Mouse (Mus musculus) MEL (cell line): ENCODE results near the gene Lrrc3c. TPM values are rescaled to one million over a fixed set of nuclear protein-coding genes. Genes with fewer than 3 reads are reported as not detected.

Source experiments
- DNase-seq: peaks from one replicate; pipeline ENCODE4 v3.0.0; 2011; ENCODE audit warnings: low read depth, low spot score
- H3K27ac ChIP-seq: 2 replicates; pipeline ENCODE4 v1.5.1; 2012; ENCODE audit warnings: low read depth, mild to moderate bottlenecking, control low read depth, low read length, moderate library complexity; ENCODE audit not compliant: control insufficient read depth
- H3K27me3 ChIP-seq, 2 experiments: fragments of 150-350 bp in 1 of 2; sonication (generic) in 1 of 2; 2 replicates each; pipeline ENCODE4 v1.6.1; 2012; ENCODE audit warnings: low read length in 2 of 2, mild to moderate bottlenecking in 2 of 2, improper control_type of control experiment in 1 of 2, moderate library complexity in 1 of 2; ENCODE audit not compliant: insufficient read depth in 2 of 2, control insufficient read depth in 1 of 2
- H3K36me3 ChIP-seq, 2 experiments: 2 replicates each; pipeline ENCODE4 v1.6.1; 2012 to 2014; ENCODE audit warnings: low read length in 2 of 2, improper control_type of control experiment in 1 of 2, inconsistent platforms in 1 of 2, mild to moderate bottlenecking in 1 of 2; ENCODE audit not compliant: insufficient read depth in 2 of 2, control insufficient read depth in 1 of 2
- H3K4me1 ChIP-seq, 2 experiments: fragments of 150-350 bp in 1 of 2; sonication (generic) in 1 of 2; 2 replicates each; pipeline ENCODE4 v1.6.1; 2012; ENCODE audit warnings: low read length in 2 of 2, improper control_type of control experiment in 1 of 2, mild to moderate bottlenecking in 1 of 2; ENCODE audit not compliant: insufficient read depth in 2 of 2, control insufficient read depth in 1 of 2
- H3K4me3 ChIP-seq, 2 experiments: fragments of 150-350 bp in 1 of 2; sonication (generic) in 1 of 2; 2 replicates each; pipeline ENCODE4 v1.5.1; 2012; ENCODE audit warnings: low read depth in 2 of 2, low read length in 2 of 2, mild to moderate bottlenecking in 2 of 2, moderate library complexity in 2 of 2, control low read depth in 1 of 2, improper control_type of control experiment in 1 of 2; ENCODE audit not compliant: control insufficient read depth in 1 of 2, insufficient read depth in 1 of 2
- H3K79me2 ChIP-seq: 2 replicates; pipeline ENCODE4 v1.6.1; 2012; ENCODE audit warnings: mild to moderate bottlenecking, low read length, moderate library complexity; ENCODE audit not compliant: control insufficient read depth, poor library complexity, insufficient read depth
- H3K9ac ChIP-seq: 2 replicates; pipeline ENCODE4 v1.6.1; 2012; ENCODE audit warnings: low read depth, mild to moderate bottlenecking, control low read depth, low read length, moderate library complexity; ENCODE audit not compliant: control insufficient read depth, poor library complexity, severe bottlenecking
- H3K9me3 ChIP-seq: fragments of 150-350 bp; sonication (generic); replicated peaks from 2 replicates; pipeline ENCODE4 v1.6.1; 2012; ENCODE audit warnings: mild to moderate bottlenecking, low read length, improper control_type of control experiment, moderate library complexity; ENCODE audit not compliant: insufficient read depth
- BHLHE40 ChIP-seq: IDR thresholded peaks from 2 replicates; pipeline ENCODE4 v1.6.1; 2012; ENCODE audit warnings: low read depth, mild to moderate bottlenecking, inconsistent platforms, low read length, improper control_type of control experiment, borderline replicate concordance
- CTCF ChIP-seq, 3 experiments: IDR thresholded peaks in 2 of 3; conservative IDR thresholded peaks in 1 of 3; 2 replicates each; pipeline ENCODE4 v1.5.1; 2011 to 2012; ENCODE audit warnings: low read length in 3 of 3, low read depth in 2 of 3, mild to moderate bottlenecking in 2 of 3, improper control_type of control experiment in 1 of 3, inconsistent platforms in 1 of 3, mixed read lengths in 1 of 3, moderate library complexity in 1 of 3; ENCODE audit not compliant: control insufficient read depth in 1 of 3, insufficient read depth in 1 of 3, poor library complexity in 1 of 3, severe bottlenecking in 1 of 3
- E2F4 ChIP-seq: IDR thresholded peaks from 2 replicates; pipeline ENCODE4 v1.6.1; 2011; ENCODE audit warnings: low read depth, low read length, improper control_type of control experiment, borderline replicate concordance
- ELF1 ChIP-seq: IDR thresholded peaks from 2 replicates; pipeline ENCODE4 v1.6.1; 2014; ENCODE audit warnings: low read depth, mild to moderate bottlenecking, inconsistent platforms, low read length, improper control_type of control experiment, moderate library complexity
- ETS1 ChIP-seq: IDR thresholded peaks from 2 replicates; pipeline ENCODE4 v1.6.1; 2012; ENCODE audit warnings: low read depth, mild to moderate bottlenecking, inconsistent platforms, low read length, improper control_type of control experiment, moderate library complexity
- GATA1 ChIP-seq: IDR thresholded peaks from 2 replicates; pipeline ENCODE4 v1.6.1; 2011; ENCODE audit warnings: low read depth, low read length, improper control_type of control experiment
- JUND ChIP-seq: IDR thresholded peaks from 2 replicates; pipeline ENCODE4 v1.6.1; 2011; ENCODE audit warnings: low read depth, mild to moderate bottlenecking, improper control_type of control experiment, low read length
- KAT2A ChIP-seq: conservative IDR thresholded peaks from 2 replicates; pipeline ENCODE4 v1.6.1; 2012; ENCODE audit warnings: low read depth, low read length, improper control_type of control experiment, inconsistent platforms
- MAFK ChIP-seq: IDR thresholded peaks from 2 replicates; pipeline ENCODE4 v1.6.1; 2011; ENCODE audit warnings: low read depth, mild to moderate bottlenecking, low read length, improper control_type of control experiment, borderline replicate concordance
- MAX ChIP-seq: IDR thresholded peaks from 2 replicates; pipeline ENCODE4 v1.6.1; 2011; ENCODE audit warnings: low read length, improper control_type of control experiment
- MAZ ChIP-seq: IDR thresholded peaks from 2 replicates; pipeline ENCODE4 v1.6.1; 2012; ENCODE audit warnings: low read depth, mild to moderate bottlenecking, inconsistent platforms, low read length, improper control_type of control experiment
- MEF2A ChIP-seq: IDR thresholded peaks from 2 replicates; pipeline ENCODE4 v1.6.1; 2014; ENCODE audit warnings: low read depth, mild to moderate bottlenecking, inconsistent platforms, low read length, improper control_type of control experiment; ENCODE audit not compliant: poor library complexity, insufficient replicate concordance, severe bottlenecking; ENCODE audit errors: extremely low read depth
- MYB ChIP-seq: IDR thresholded peaks from 2 replicates; pipeline ENCODE4 v1.6.1; 2011; ENCODE audit warnings: mild to moderate bottlenecking, low read depth, low read length, improper control_type of control experiment
- MYC ChIP-seq: IDR thresholded peaks from 2 replicates; pipeline ENCODE4 v1.6.1; 2011; ENCODE audit warnings: low read depth, mild to moderate bottlenecking, low read length, improper control_type of control experiment, moderate library complexity
- NELFE ChIP-seq: IDR thresholded peaks from 2 replicates; pipeline ENCODE4 v1.6.1; 2011; ENCODE audit warnings: low read depth, low read length, improper control_type of control experiment
- RAD21 ChIP-seq: IDR thresholded peaks from 2 replicates; pipeline ENCODE4 v1.6.1; 2011; ENCODE audit warnings: mild to moderate bottlenecking, low read depth, low read length, improper control_type of control experiment
- SIN3A ChIP-seq: IDR thresholded peaks from 2 replicates; pipeline ENCODE4 v1.6.1; 2012; ENCODE audit warnings: low read length, improper control_type of control experiment, inconsistent platforms
- SMC3 ChIP-seq: IDR thresholded peaks from 2 replicates; pipeline ENCODE4 v1.6.1; 2011; ENCODE audit warnings: low read depth, low read length, improper control_type of control experiment
- TBP ChIP-seq: IDR thresholded peaks from 2 replicates; pipeline ENCODE4 v1.8.0; 2011; ENCODE audit warnings: low read depth, low read length, improper control_type of control experiment
- ZC3H11A ChIP-seq: IDR thresholded peaks from 2 replicates; pipeline ENCODE4 v1.6.1; 2012; ENCODE audit warnings: low read depth, mild to moderate bottlenecking, inconsistent platforms, low read length, improper control_type of control experiment
- ZKSCAN1 ChIP-seq: IDR thresholded peaks from 2 replicates; pipeline ENCODE4 v1.6.1; 2012; ENCODE audit warnings: low read depth, mild to moderate bottlenecking, inconsistent platforms, low read length, improper control_type of control experiment, moderate library complexity
- ZMIZ1 ChIP-seq: IDR thresholded peaks from 2 replicates; pipeline ENCODE4 v1.6.1; 2012; ENCODE audit warnings: low read depth, mild to moderate bottlenecking, inconsistent platforms, low read length, improper control_type of control experiment, moderate library complexity
- polyA plus RNA-seq, 2 experiments: library from polyadenylated mRNA; stranded (reverse) in 1 of 2; unstranded in 1 of 2; fragments of >175 nt in 1 of 2; fragments of >200 nt in 1 of 2; gene quantifications; 2 replicates each; pipeline versions ENCODE4 v1.2.1 to v1.2.4; 2012; ENCODE audit warnings: low replicate concordance in 2 of 2, low read depth in 1 of 2; ENCODE audit not compliant: insufficient read length in 2 of 2, insufficient read depth in 1 of 2, missing spikeins in 1 of 2
- total RNA-seq: library from RNA; depleted of rRNA; stranded (reverse); fragments of 300-350 nt; gene quantifications from 2 replicates; pipeline ENCODE4 v1.2.3, GENCODE M21; 2012

Lrrc3c gene
- total and polyA plus RNA-seq, 3 experiments: not detected

DNA sequence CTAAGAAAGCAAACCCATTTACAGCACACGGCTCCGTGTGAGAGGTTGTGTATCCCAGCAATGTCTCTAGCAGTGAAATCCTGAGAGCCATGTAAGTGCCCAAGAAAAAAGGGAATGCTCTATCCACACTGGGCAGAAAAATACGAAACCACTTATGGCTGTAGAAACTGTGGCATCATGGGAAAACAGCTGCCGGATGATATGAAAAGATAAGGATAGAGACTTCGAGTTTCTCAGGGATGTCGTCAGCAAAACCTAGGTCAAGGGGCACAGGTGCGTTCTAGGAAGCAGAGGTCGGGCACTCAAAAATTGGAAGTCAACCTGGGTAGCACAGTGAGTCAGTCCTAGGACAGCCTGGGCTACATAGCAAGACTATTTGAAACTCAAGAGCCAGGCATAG, 8.8 kb upstream of the Lrrc3c start (continued):
- TF ChIP-seq ELF1 (no peak), MAZ (no peak), SIN3A (peak; percentile 67; the same call in 1 of the 2 replicates), TBP (0 out of 2 replicates have a peak, but pooled peaks have one; percentile 35), ETS1 (peak; percentile 98), KAT2A (peak; percentile 49; the same call in 1 of the 2 replicates), NELFE (peak; percentile 43; the same call in 1 of the 2 replicates), CTCF (IDR thresholded peaks at IDR 0.05 in 2 of 3, conservative IDR thresholded peaks at IDR 0.05 in 1 of 3; ENCODE audit: control insufficient read depth in 1 of 3, insufficient read depth in 1 of 3, low read depth in 2 of 3, low read length in 3 of 3, poor library complexity in 1 of 3, severe bottlenecking in 1 of 3) (no peak)
- TF ChIP-seq, all 39 proteins: peak for 16

- peaks cover 8 to 9% of the 10 kb centered on the region in 2 experiments for H3K27me3 ChIP-seq
- H3K27ac ChIP-seq: no peak overlapping the region
- no peaks in the 10 kb centered on the region for H3K9me3 ChIP-seq
- no peak for DNase-seq
- H3K9ac ChIP-seq: no peak overlapping the region
- H3K36me3 ChIP-seq: peaks cover 0 to 19% of the 10 kb centered on the region in 2 experiments; a peak in 2 of 4 replicates
- H3K4me1 ChIP-seq: peaks cover 19 to 22% of the 10 kb centered on the region in 2 experiments; a peak in 3 of 4 replicates
- H3K79me2 ChIP-seq: peaks cover 12% of the 10 kb centered on the region
- no peak overlapping the region for H3K4me3 ChIP-seq
- TF ChIP-seq RAD21 (no peak), ZC3H11A (no peak), MAFK (no peak), JUND (no peak), E2F4 (no peak), ZKSCAN1 (no peak)
These were observed 7.3 kb upstream of the Lrrc3c start for GRCm38 (mm10) chr11:98590548-98591445.

DNA sequence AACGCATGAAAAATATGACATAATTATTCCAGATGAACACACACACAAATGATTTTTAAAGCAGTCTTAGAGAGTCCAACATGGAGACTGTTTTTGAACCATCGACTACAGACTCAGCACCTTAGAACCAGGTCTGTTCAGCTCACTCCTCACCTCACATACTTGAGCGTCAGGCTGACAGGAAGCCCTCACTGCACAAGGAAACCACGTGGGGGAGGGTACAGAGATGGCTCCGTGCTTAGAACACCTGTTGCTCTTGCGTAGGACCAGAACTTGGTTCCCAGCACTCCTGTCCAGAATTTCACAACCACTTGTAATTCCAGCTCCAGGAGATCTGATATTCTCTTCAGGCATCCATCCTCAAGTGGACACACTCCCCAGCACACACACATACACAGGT, 3.1 kb upstream of the Lrrc3c start:
- TF ChIP-seq MEF2A: no peak
- no peak for TF ChIP-seq ZMIZ1
- TF ChIP-seq MAX: no peak
- no peak for TF ChIP-seq RAD21
- TF ChIP-seq GATA1: no peak
- TF ChIP-seq BHLHE40: no peak
- no peak for TF ChIP-seq MAFK
- TF ChIP-seq SMC3: no peak
- no peak for TF ChIP-seq MYC
- no peak for TF ChIP-seq KAT2A
- TF ChIP-seq MYB: no peak
- Histone ChIP-seq H3K79me2 (no peaks in the 10 kb centered on the region), H3K4me1 (peaks cover 0 to 4% of the 10 kb centered on the region in 2 experiments; a peak in 2 of 4 replicates), H3K9ac (no peak overlapping the region), H3K9me3 (no peaks in the 10 kb centered on the region), H3K36me3 (no peaks in the 10 kb centered on the region), H3K27ac (no peak overlapping the region), H3K4me3 (no peak overlapping the region), H3K27me3 (peaks cover 12 to 14% of the 10 kb centered on the region in 2 experiments)
- DNase-seq: no peak
